Mouse (Mus musculus) liver, embryonic 14.5 days (tissue): ENCODE results near the gene Ankrd6. TPM values are rescaled to one million over a fixed set of nuclear protein-coding genes. Genes with fewer than 3 reads are reported as not detected.

Experiments used
- ATAC-seq: fragments of 200-750 bp; cut with Nextera tagmentation; 2 replicates; pipeline ENCODE4 v1.8.0; 2017; ENCODE audit warnings: moderate number of reproducible peaks, mild to moderate bottlenecking, moderate library complexity; ENCODE audit not compliant: insufficient read depth
- DNase-seq, 3 experiments: peaks; one replicate each; pipeline ENCODE4 v3.0.0-alpha.2; 2012 to 2013; ENCODE audit warnings: low read depth in 3 of 3, low spot score in 3 of 3
- H3K27ac ChIP-seq: fragments of 300-500 bp; sonication (generic); 2 replicates; pipeline ENCODE4 v1.5.1; 2014; ENCODE audit warnings: moderate library complexity, mild to moderate bottlenecking, control low read depth, inconsistent platforms
- H3K27me3 ChIP-seq: fragments of 300-500 bp; sonication (generic); 2 replicates; pipeline ENCODE4 v1.6.1; 2014; ENCODE audit warnings: mild to moderate bottlenecking, low read length, moderate library complexity; ENCODE audit not compliant: control insufficient read depth, insufficient read depth
- H3K36me3 ChIP-seq: fragments of 300-500 bp; sonication (generic); replicated peaks from 2 replicates; pipeline ENCODE4 v1.6.1; 2014; ENCODE audit warnings: low read depth; ENCODE audit not compliant: control insufficient read depth, insufficient read depth
- H3K4me1 ChIP-seq, 2 experiments: fragments of 200-500 bp in 1 of 2; fragments of 300-500 bp in 1 of 2; sonication (generic) in 1 of 2; replicated peaks; 2 replicates each; pipeline ENCODE4 v1.6.1; 2012 to 2014; ENCODE audit warnings: antibody characterized with exemption in 1 of 2, inconsistent platforms in 1 of 2, low read length in 1 of 2; ENCODE audit not compliant: control insufficient read depth in 2 of 2, insufficient read depth in 2 of 2
- H3K4me2 ChIP-seq: fragments of 300-500 bp; sonication (generic); 2 replicates; pipeline ENCODE4 v1.6.1; 2014; ENCODE audit warnings: low read depth, mild to moderate bottlenecking, control low read depth, moderate library complexity
- H3K4me3 ChIP-seq, 2 experiments: fragments of 200-500 bp in 1 of 2; fragments of 300-500 bp in 1 of 2; sonication (generic) in 1 of 2; 2 replicates each; pipeline ENCODE4 v1.5.1; 2012 to 2014; ENCODE audit warnings: low read depth in 2 of 2, low read length in 2 of 2, mild to moderate bottlenecking in 2 of 2, control low read depth in 1 of 2, inconsistent platforms in 1 of 2, moderate library complexity in 1 of 2; ENCODE audit not compliant: insufficient read depth in 1 of 2
- H3K9ac ChIP-seq: fragments of 300-500 bp; sonication (generic); replicated peaks from 2 replicates; pipeline ENCODE4 v1.6.1; 2014; ENCODE audit warnings: mild to moderate bottlenecking, control low read depth, moderate library complexity
- H3K9me3 ChIP-seq: fragments of 300-500 bp; sonication (generic); 2 replicates; pipeline ENCODE4 v1.6.1; 2016; ENCODE audit warnings: low read length, mixed read lengths; ENCODE audit not compliant: control insufficient read depth
- CTCF ChIP-seq: IDR thresholded peaks from 2 replicates; pipeline ENCODE4 v1.5.1; 2016; ENCODE audit warnings: antibody characterized with exemption, low read depth, control low read depth
- EP300 ChIP-seq: IDR thresholded peaks from 2 replicates; pipeline ENCODE4 v1.6.1; 2016; ENCODE audit warnings: antibody characterized with exemption, low read depth
- WGBS: fragments of 180-500 bp; shearing (Covaris S2); extraction: QIAGEN DNeasy Blood & Tissue Kit; methylation state at CpG from one replicate; pipeline ENCODE4 v1.1.7; 2014; ENCODE audit not compliant: insufficient replicate concordance; 5-methylcytosine and 5-hydroxymethylcytosine counted together
- polyA plus RNA-seq, 2 experiments: library from polyadenylated mRNA; depleted of rRNA in 1 of 2; stranded (reverse) in 1 of 2; unstranded in 1 of 2; fragments of >200 nt; fragmentation: Nextera tagmentation in 1 of 2; extraction: Ambion mirVana in 1 of 2; gene quantifications; 2 replicates each; pipeline versions ENCODE4 v1.2.1 to v1.2.3; 2012 to 2014

Ankrd6 gene
- polyA plus RNA-seq, 2 experiments: 0.31 to 0.42 TPM

- Histone ChIP-seq H3K36me3 (no peaks in the 10 kb centered on the region), H3K27me3 (no peaks in the 10 kb centered on the region), H3K4me3 (no peak overlapping the region), H3K9me3 (no peaks in the 10 kb centered on the region), H3K4me1 (peaks cover 0 to 3% of the 10 kb centered on the region in 2 experiments; a peak in 1 of 4 replicates), H3K27ac (no peak overlapping the region), H3K4me2 (peak overlapping the region; percentile 50), H3K9ac (no peak overlapping the region)
- 63% methylated on average over 3 of the region's 3 CpGs for WGBS
- DNase-seq (no peak), ATAC-seq (no peak)
- TF ChIP-seq EP300: no peak
- TF ChIP-seq CTCF: no peak
Measured at GRCm38 (mm10) chr4:32834541-32834940, 116.1 kb downstream of the Ankrd6 start.

- Histone ChIP-seq H3K27ac (no peak overlapping the region), H3K9ac (no peak overlapping the region), H3K4me1 (peaks cover 3 to 11% of the 10 kb centered on the region in 2 experiments; a peak in 3 of 4 replicates), H3K9me3 (no peaks in the 10 kb centered on the region), H3K36me3 (no peaks in the 10 kb centered on the region), H3K27me3 (no peaks in the 10 kb centered on the region), H3K4me2 (peak overlapping the region; percentile 50), H3K4me3 (peak overlapping the region in 1 of 2 experiments; percentile 30; a peak in 2 of 4 replicates)
- TF ChIP-seq CTCF (no peak), EP300 (no peak)
- DNase-seq: peak in 2 of 3 experiments; percentile 16 to 27
- peak; percentile 52; the same call in 1 of the 2 replicates for ATAC-seq
- 48% methylated on average over 17 of the region's 17 CpGs for WGBS
Measured at GRCm38 (mm10) chr4:32833494-32834282, 117.0 kb downstream of the Ankrd6 start.

GRCm38 (mm10) chr4:32829316-32829715 lies 121.3 kb downstream of the Ankrd6 start:
- DNase-seq (no peak), ATAC-seq (no peak)
- no peak overlapping the region for H3K27ac ChIP-seq
- H3K9ac ChIP-seq: no peak overlapping the region
- TF ChIP-seq CTCF: no peak
- no peak for TF ChIP-seq EP300
- H3K9me3 ChIP-seq: no peaks in the 10 kb centered on the region
- peaks cover 3 to 29% of the 10 kb centered on the region in 2 experiments for H3K4me1 ChIP-seq
- 55% methylated on average over 10 of the region's 10 CpGs for WGBS
- H3K4me3 ChIP-seq: no peak overlapping the region
- no peaks in the 10 kb centered on the region for H3K36me3 ChIP-seq
- no peak overlapping the region for H3K4me2 ChIP-seq
- no peaks in the 10 kb centered on the region for H3K27me3 ChIP-seq

GRCm38 (mm10) chr4:32828385-32829077 lies 122.1 kb downstream of the Ankrd6 start:
- peak; percentile 84 for ATAC-seq
- peak in 1 of 3 experiments; percentile 12 for DNase-seq
- WGBS: 27% methylated on average over 10 of the region's 10 CpGs
- no peak overlapping the region for H3K9ac ChIP-seq
- H3K36me3 ChIP-seq: no peaks in the 10 kb centered on the region
- H3K27me3 ChIP-seq: no peaks in the 10 kb centered on the region
- H3K27ac ChIP-seq: no peak overlapping the region
- H3K4me1 ChIP-seq: peaks cover 3 to 27% of the 10 kb centered on the region in 2 experiments
- H3K4me2 ChIP-seq: peak overlapping the region; percentile 39
- H3K9me3 ChIP-seq: no peaks in the 10 kb centered on the region
- TF ChIP-seq EP300 (0 out of 2 replicates have a peak, but pooled peaks have one; percentile 27), CTCF (peak; percentile 35)
- no peak overlapping the region for H3K4me3 ChIP-seq

GRCm38 (mm10) chr4:32826925-32827324 lies 123.7 kb downstream of the Ankrd6 start:
- ATAC-seq (no peak), DNase-seq (no peak)
- Histone ChIP-seq H3K9me3 (no peaks in the 10 kb centered on the region), H3K9ac (no peak overlapping the region), H3K27me3 (no peaks in the 10 kb centered on the region), H3K4me2 (no peak overlapping the region), H3K4me3 (no peak overlapping the region), H3K36me3 (no peaks in the 10 kb centered on the region), H3K4me1 (peaks cover 3 to 27% of the 10 kb centered on the region in 2 experiments), H3K27ac (no peak overlapping the region)
- WGBS: 73% methylated on average over 7 of the region's 7 CpGs
- no peak for TF ChIP-seq CTCF
- no peak for TF ChIP-seq EP300
